Mouse (Mus musculus) forebrain, embryonic 11.5 days (tissue): ENCODE results near the gene Nav2. TPM values are rescaled to one million over a fixed set of nuclear protein-coding genes. Genes with fewer than 3 reads are reported as not detected.

Source experiments
- ATAC-seq: fragments of 200-750 bp; cut with Nextera tagmentation; replicated peaks from 2 replicates; pipeline ENCODE4 v1.8.0; 2017; ENCODE audit warnings: moderate TSS enrichment; ENCODE audit not compliant: low FRiP score
- DNase-seq: peaks from one replicate; pipeline ENCODE4 v3.0.0-alpha.2; 2017; ENCODE audit warnings: low spot score
- H3K27ac ChIP-seq: fragments of 300-500 bp; sonication (generic); 2 replicates; pipeline ENCODE4 v1.5.1; 2014; ENCODE audit warnings: low read depth, low read length
- H3K27me3 ChIP-seq: fragments of 300-500 bp; sonication (generic); 2 replicates; pipeline ENCODE4 v1.6.1; 2014; ENCODE audit warnings: mild to moderate bottlenecking, low read length, mixed read lengths; ENCODE audit not compliant: control insufficient read depth, insufficient read depth
- H3K36me3 ChIP-seq: fragments of 300-500 bp; sonication (generic); 2 replicates; pipeline ENCODE4 v1.6.1; 2014; ENCODE audit warnings: mild to moderate bottlenecking, low read length, moderate library complexity, mixed read lengths; ENCODE audit not compliant: control insufficient read depth, insufficient read depth
- H3K4me1 ChIP-seq: fragments of 300-500 bp; sonication (generic); replicated peaks from 2 replicates; pipeline ENCODE4 v1.6.1; 2014; ENCODE audit warnings: low read length, mixed read lengths; ENCODE audit not compliant: control insufficient read depth, insufficient read depth
- H3K4me2 ChIP-seq: fragments of 300-500 bp; sonication (generic); 2 replicates; pipeline ENCODE4 v1.6.1; 2014; ENCODE audit warnings: low read depth, mild to moderate bottlenecking, low read length, moderate library complexity, mixed read lengths; ENCODE audit not compliant: severe bottlenecking
- H3K4me3 ChIP-seq: fragments of 300-500 bp; sonication (generic); 2 replicates; pipeline ENCODE4 v1.5.1; 2014; ENCODE audit warnings: low read depth, low read length
- H3K9ac ChIP-seq: fragments of 300-500 bp; sonication (generic); 2 replicates; pipeline ENCODE4 v1.6.1; 2014; ENCODE audit warnings: low read length
- H3K9me3 ChIP-seq: fragments of 300-500 bp; sonication (generic); 2 replicates; pipeline ENCODE4 v1.6.1; 2016; ENCODE audit warnings: low read length, mixed read lengths; ENCODE audit not compliant: control insufficient read depth
- WGBS: fragments of 180-500 bp; shearing (Covaris S2); extraction: QIAGEN DNeasy Blood & Tissue Kit; methylation state at CpG from one replicate; pipeline ENCODE4 v1.1.7; 2014; 5-methylcytosine and 5-hydroxymethylcytosine counted together
- polyA plus RNA-seq: library from polyadenylated mRNA; unstranded; fragments of >200 nt; fragmentation: Nextera tagmentation; extraction: Ambion mirVana; gene quantifications from 2 replicates; pipeline ENCODE4 v1.2.1, GENCODE M21; 2014

Nav2 gene
- polyA plus RNA-seq, 1 experiment from 2014 or later = 7.2 TPM

DNA sequence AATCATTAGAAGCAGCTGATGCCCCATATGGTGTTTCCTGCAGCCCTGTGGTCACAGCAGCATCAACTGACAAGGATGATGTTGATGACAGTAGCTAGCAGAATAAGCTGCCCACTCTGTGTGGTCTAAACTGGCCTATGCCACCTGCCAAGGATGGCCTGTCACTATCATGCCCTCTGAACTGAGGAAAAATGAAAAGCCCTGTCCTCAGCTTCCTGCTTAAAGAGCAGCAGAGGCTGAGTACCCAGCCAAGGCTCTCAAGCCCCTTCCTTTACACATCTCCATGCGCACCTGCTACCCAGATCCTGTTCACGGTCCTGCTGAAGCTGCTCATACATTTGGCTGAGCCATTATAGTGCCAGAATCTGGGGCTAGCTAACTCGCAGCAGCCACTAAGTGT is 193.7 kb downstream of the Nav2 start:
- Histone ChIP-seq H3K27me3 (peaks cover 33% of the 10 kb centered on the region), H3K9me3 (no peaks in the 10 kb centered on the region), H3K4me1 (no peaks in the 10 kb centered on the region; the same call in 1 of the 2 replicates), H3K36me3 (no peaks in the 10 kb centered on the region), H3K4me3 (no peak overlapping the region), H3K4me2 (no peak overlapping the region), H3K27ac (no peak overlapping the region), H3K9ac (no peak overlapping the region)
- no peak for DNase-seq
- WGBS = 73% methylated on average over 3 of the region's 3 CpGs
- no peak for ATAC-seq

DNA sequence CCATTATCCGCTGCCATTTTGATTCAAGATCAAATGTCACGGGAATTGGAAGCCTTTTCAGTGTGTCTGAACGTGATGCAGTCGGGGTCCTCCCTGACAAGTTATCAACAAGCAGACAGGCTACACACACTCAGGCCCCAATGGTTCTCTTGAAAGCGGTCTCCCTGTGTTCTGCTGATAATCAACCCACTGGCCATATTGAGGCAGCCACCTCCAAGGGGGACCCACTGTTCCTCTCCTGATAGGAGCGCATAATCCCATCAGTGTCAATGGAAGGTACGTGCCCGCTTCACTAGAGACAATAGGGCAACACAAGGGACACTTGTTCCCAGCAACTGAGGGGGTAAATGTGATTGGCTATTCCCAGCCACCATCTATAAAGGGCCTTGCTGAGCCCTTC is 195.9 kb downstream of the Nav2 start:
- Histone ChIP-seq H3K36me3 (no peaks in the 10 kb centered on the region), H3K27ac (0 out of 2 replicates have a peak overlapping the region, but pooled peaks have one; percentile 47), H3K4me3 (no peak overlapping the region), H3K9ac (no peak overlapping the region), H3K27me3 (peaks cover 34% of the 10 kb centered on the region), H3K4me2 (no peak overlapping the region), H3K4me1 (no peaks in the 10 kb centered on the region; the same call in 1 of the 2 replicates), H3K9me3 (no peaks in the 10 kb centered on the region)
- ATAC-seq = peak; percentile 93
- 8% methylated on average over 8 of the region's 8 CpGs for WGBS
- DNase-seq = peak; percentile 70

DNA sequence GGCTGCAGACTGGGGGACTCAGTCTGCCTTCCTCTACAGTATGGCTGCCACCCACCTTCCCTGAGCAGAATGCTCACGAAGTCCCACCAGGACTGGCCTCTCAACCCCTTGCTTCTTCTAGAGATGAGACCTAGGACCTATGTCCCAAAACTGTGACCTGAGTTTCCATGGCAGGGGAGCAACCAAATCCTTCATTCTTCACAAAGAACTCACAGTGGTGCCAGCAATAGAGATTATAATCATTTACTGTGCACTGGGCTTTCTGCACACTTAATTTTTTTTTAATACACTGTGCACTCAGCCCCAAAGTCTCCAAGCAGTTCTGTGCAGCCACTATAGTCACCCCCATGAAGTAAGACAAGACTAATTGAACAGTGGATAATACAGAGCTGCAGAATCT is 196.3 kb downstream of the Nav2 start:
- H3K9ac ChIP-seq = no peak overlapping the region
- no peak overlapping the region for H3K4me3 ChIP-seq
- H3K4me2 ChIP-seq = no peak overlapping the region
- 22% methylated on average over 1 of the region's 1 CpGs for WGBS
- H3K9me3 ChIP-seq = no peaks in the 10 kb centered on the region
- no peaks in the 10 kb centered on the region for H3K36me3 ChIP-seq
- H3K4me1 ChIP-seq = no peaks in the 10 kb centered on the region; the same call in 1 of the 2 replicates
- DNase-seq = no peak
- ATAC-seq = peak; percentile 43
- 0 out of 2 replicates have a peak overlapping the region, but pooled peaks have one; percentile 47 for H3K27ac ChIP-seq
- peaks cover 38% of the 10 kb centered on the region for H3K27me3 ChIP-seq

DNA sequence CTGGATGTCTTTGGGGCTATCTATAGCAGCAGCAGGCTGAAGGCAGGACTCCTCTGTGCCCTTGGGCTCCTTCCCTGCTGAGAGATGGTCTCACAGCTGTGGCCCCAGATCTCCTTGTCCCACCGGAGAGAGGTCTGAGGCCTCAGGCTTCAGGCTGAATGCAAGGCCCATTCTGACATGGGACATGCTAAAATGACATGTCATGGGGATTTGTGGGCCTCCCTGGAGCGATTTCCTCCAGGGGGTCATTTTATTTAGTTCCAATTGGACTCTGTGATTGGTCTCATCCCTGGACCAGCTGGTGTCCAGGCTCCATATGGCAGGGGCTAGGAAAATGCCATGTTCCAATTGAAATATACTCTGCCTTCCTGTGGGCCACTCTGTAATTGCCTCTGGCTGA is 197.0 kb downstream of the Nav2 start:
- Histone ChIP-seq H3K27ac (no peak overlapping the region), H3K9ac (no peak overlapping the region), H3K4me3 (no peak overlapping the region), H3K9me3 (no peaks in the 10 kb centered on the region), H3K4me1 (no peaks in the 10 kb centered on the region; the same call in 1 of the 2 replicates), H3K36me3 (no peaks in the 10 kb centered on the region), H3K27me3 (peaks cover 35% of the 10 kb centered on the region), H3K4me2 (no peak overlapping the region)
- WGBS = 74% methylated on average over 2 of the region's 2 CpGs
- DNase-seq (no peak), ATAC-seq (no peak)

DNA sequence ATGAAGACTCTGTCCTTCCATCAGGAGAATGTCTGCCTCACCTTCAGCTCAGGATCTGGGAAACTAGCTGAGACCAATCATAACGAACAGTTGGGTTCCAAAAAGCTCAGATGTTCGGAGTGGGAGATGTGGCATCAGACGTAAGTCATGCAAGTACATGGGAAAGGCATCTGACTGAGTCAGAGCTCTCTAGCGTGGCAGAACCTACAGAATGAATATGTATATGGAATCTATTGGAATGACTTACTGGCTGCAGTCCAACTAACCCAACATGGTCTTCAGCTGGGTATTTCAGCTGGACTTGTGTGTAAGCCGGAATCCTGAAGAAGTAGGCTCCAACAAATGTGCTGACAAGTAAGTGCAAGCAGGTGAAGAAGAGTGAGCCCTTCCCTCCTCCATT is 199.6 kb downstream of the Nav2 start:
- Histone ChIP-seq H3K4me3 (no peak overlapping the region), H3K36me3 (no peaks in the 10 kb centered on the region), H3K27ac (no peak overlapping the region), H3K4me1 (no peaks in the 10 kb centered on the region; the same call in 1 of the 2 replicates), H3K27me3 (peaks cover 23% of the 10 kb centered on the region), H3K4me2 (no peak overlapping the region), H3K9me3 (no peaks in the 10 kb centered on the region), H3K9ac (no peak overlapping the region)
- WGBS = 90% methylated on average over 5 of the region's 5 CpGs
- DNase-seq (no peak), ATAC-seq (no peak)

DNA sequence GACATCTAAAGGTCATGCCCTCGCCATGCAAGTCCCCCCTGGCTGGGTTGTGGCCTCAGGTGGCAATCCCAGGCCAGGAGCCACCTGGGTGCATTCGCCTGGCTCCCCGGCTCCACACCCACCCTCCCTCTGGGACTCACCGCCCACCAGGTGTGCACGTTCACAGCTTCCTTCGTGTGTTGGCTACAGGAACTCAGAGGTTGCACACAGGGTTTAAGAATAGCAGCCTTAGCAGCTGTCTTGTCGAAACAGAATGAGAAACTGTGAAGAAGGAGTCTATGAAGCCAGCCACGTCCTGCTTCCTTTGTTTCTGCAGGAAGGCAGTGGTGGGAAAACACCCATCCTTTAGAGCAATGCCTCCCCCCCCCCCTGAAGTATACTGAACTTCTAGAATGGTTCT is 210.5 kb downstream of the Nav2 start:
- no peak overlapping the region for H3K9ac ChIP-seq
- 71% methylated on average over 8 of the region's 8 CpGs for WGBS
- peaks cover 16% of the 10 kb centered on the region for H3K4me1 ChIP-seq
- peaks cover 18% of the 10 kb centered on the region for H3K27me3 ChIP-seq
- DNase-seq (no peak), ATAC-seq (no peak)
- H3K4me2 ChIP-seq = no peak overlapping the region
- no peaks in the 10 kb centered on the region for H3K9me3 ChIP-seq
- no peaks in the 10 kb centered on the region for H3K36me3 ChIP-seq
- no peak overlapping the region for H3K27ac ChIP-seq
- H3K4me3 ChIP-seq = no peak overlapping the region

DNA sequence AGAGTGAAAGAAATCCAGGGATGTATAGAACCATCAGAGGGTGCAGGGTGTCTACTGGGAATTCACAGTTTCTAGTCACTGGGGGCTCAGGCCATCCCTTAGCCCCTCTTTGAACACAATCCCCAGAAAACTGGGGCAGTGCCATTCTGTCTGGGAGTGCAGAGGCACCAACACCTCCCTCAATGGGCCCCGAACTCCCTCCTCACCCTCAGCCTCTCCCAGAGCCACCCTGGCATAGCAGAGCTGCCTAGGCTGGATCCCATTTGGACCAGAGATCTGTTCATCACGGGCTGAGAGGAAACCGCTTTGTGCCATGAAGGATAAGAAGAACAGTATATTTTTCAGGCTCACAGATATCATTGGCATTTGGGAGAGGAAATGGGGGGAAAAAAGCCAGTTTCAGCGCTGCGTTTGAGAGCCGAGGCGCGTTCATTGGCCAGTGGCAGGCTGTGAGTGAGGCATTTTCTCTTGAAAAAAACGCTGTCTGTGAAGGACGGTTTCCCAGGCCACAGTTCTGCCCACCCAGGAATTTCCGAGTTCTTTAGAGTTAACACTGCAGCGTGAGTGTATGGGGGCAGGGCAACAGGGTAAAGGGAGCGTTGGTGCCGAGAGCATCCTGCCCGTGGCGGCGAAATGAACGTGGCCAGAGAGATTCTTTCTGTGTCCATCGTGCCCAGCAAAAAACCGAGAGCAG is 211.4 kb downstream of the Nav2 start:
- Histone ChIP-seq H3K4me2 (peak overlapping the region; percentile 52), H3K4me3 (peak overlapping the region; percentile 15; the same call in 1 of the 2 replicates), H3K9me3 (no peaks in the 10 kb centered on the region), H3K4me1 (peaks cover 16% of the 10 kb centered on the region), H3K36me3 (no peaks in the 10 kb centered on the region), H3K27me3 (peaks cover 12% of the 10 kb centered on the region), H3K9ac (peak overlapping the region; percentile 54), H3K27ac (no peak overlapping the region)
- WGBS = 29% methylated on average over 20 of the region's 20 CpGs
- ATAC-seq = peak; percentile 73
- peak; percentile 68 for DNase-seq

DNA sequence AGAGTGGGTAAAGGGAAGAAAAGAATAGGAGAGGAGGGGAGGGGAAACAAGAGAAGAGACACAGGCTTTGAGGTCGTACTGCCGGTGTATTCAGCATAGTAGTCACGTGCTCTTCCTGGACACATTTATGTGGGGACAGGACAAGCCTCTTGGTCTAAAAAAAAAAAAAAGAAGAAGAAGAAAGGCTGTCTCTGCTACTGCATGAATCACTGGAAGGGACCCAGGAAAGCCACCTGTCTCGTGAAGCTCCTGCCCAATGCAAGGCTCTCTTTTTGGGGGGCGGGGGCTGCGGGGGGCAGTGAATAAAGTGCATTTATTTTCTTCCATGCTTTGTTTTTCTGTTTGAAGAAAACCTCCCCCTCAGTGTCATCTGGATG is 212.0 kb downstream of the Nav2 start:
- peak overlapping the region; percentile 15; the same call in 1 of the 2 replicates for H3K4me3 ChIP-seq
- H3K4me2 ChIP-seq = peak overlapping the region; percentile 52
- peak overlapping the region; percentile 54 for H3K9ac ChIP-seq
- WGBS = 41% methylated on average over 6 of the region's 6 CpGs
- H3K4me1 ChIP-seq = peaks cover 16% of the 10 kb centered on the region
- peaks cover 12% of the 10 kb centered on the region for H3K27me3 ChIP-seq
- peak; percentile 21 for ATAC-seq
- H3K9me3 ChIP-seq = no peaks in the 10 kb centered on the region
- no peak overlapping the region for H3K27ac ChIP-seq
- H3K36me3 ChIP-seq = no peaks in the 10 kb centered on the region
- DNase-seq = no peak
